Comparison of ENCODE assay signal across 9 mouse cellular contexts in genomic region chr16:85899301-85899721, GRCm38 (mm10). TPM values are rescaled to one million over a fixed set of nuclear protein-coding genes. Genes with fewer than 3 reads are reported as not detected.
DNase-seq lines count a peak whose midpoint lies in the region; ATAC-seq lines count a peak whose summit lies in the region.
"Had no signal": no experiment of that assay in that cellular context is flagged by ENCODE, and none has a peak within 500 bp of the region (broad histone marks: within the 10 kb centered on the region; RNA-seq: fewer than 3 reads in every experiment).

No protein-coding gene starts in this region.

- peak overlapping the region; percentile 40; the same call in 1 of the 2 replicates for H3K9ac ChIP-seq in embryonic facial prominence, embryonic 15.5 days

- no peak overlapping the region for H3K27ac ChIP-seq in embryonic facial prominence, embryonic 15.5 days (replicated peaks)

- 18% methylated on average over 25 of the region's 25 CpGs for WGBS in embryonic facial prominence, embryonic 15.5 days

- H3K36me3 ChIP-seq in embryonic facial prominence, embryonic 15.5 days: no peaks in the 10 kb centered on the region

- intact Hi-C loops in heart, postnatal 14 days (cut with DNase I): loop anchor here (10.0 kb wide), 1 partner anchor 1345 kb away; no protein-coding TSS in a partner anchor

- H3K4me1 ChIP-seq in embryonic facial prominence, embryonic 15.5 days: peaks cover 18% of the 10 kb centered on the region

- peak overlapping the region; percentile 62 for H3K4me3 ChIP-seq in embryonic facial prominence, embryonic 15.5 days (replicated peaks)

- H3K27me3 ChIP-seq in embryonic facial prominence, embryonic 15.5 days: peaks cover 9% of the 10 kb centered on the region

- 0 out of 2 replicates have a peak, but pooled peaks have one; percentile 21 for ATAC-seq in embryonic facial prominence, embryonic 15.5 days (ENCODE audit: insufficient number of reproducible peaks, low FRiP score, low TSS enrichment, low read depth)

- peak overlapping the region; percentile 93 for H3K4me2 ChIP-seq in embryonic facial prominence, embryonic 15.5 days (replicated peaks)

- no peaks in the 10 kb centered on the region for H3K9me3 ChIP-seq in embryonic facial prominence, embryonic 15.5 days (replicated peaks)

- peak; percentile 4 for DNase-seq in layer of hippocampus, adult 9-11 months
- no peak for DNase-seq in layer of hippocampus, adult 8-10 months (ENCODE audit: low spot score in 2 of 2)
- peak; percentile 44 to 50 for DNase-seq in heart, postnatal 14 days
- peak; percentile 69 to 80 for DNase-seq in kidney, postnatal 4 days
- DNase-seq in lung, postnatal 36 days: peak; percentile 64
- DNase-seq in skeletal muscle tissue, adult 2 months (ENCODE audit: low read depth, low spot score): peak; percentile 32
- no peak for DNase-seq in spleen, postnatal 36 days (ENCODE audit: low spot score in 2 of 2)

RNA-seq across cellular contexts. Expression of gene Adamts5, which starts 2.3 kb away (rescaled TPM):
- under 1 TPM; 0.41 to 0.74 (median 0.58) TPM for total RNA-seq in layer of hippocampus, adult 8-10 months (2022)
- 6.0 and 7.0 TPM in 2 replicates for polyA plus RNA-seq in embryonic facial prominence, embryonic 15.5 days (2015; fragmentation: Nextera tagmentation; extraction: Ambion mirVana)
- total RNA-seq in heart, postnatal 14 days (2021): 10 to 100 TPM; 13.5 to 15.5 TPM
- total RNA-seq: MEL had no signal

Comparison
In these comparisons a context has a peak if more than half of its experiments do, and no peak if none do; other contexts are left out.
1. DNase-seq: peak in layer of hippocampus, adult 9-11 months (single experiment), heart, postnatal 14 days (2 of 2), kidney, postnatal 4 days (2 of 2), lung, postnatal 36 days (single experiment) and skeletal muscle tissue, adult 2 months (single experiment); none in layer of hippocampus, adult 8-10 months (0 of 2) and spleen, postnatal 36 days (0 of 2).
2. RNA of gene Adamts5, which starts 2.3 kb away (total RNA-seq): 13.5 to 15.5 TPM in heart, postnatal 14 days; 0.41 to 0.74 TPM in layer of hippocampus, adult 8-10 months; every median in the first group is over 4 times any median in the second.